Mouse (Mus musculus) testis, adult 2 months (tissue): ENCODE data around the gene Uxs1.

Source experiments
- CTCF ChIP-seq: fragments of 200-500 bp; IDR thresholded peaks from 2 replicates; pipeline ENCODE4 v1.5.1; 2012; ENCODE audit warnings: low read depth, mild to moderate bottlenecking, inconsistent platforms, low read length, moderate library complexity; ENCODE audit not compliant: control insufficient read depth, insufficient read depth, insufficient replicate concordance
- POLR2A ChIP-seq: fragments of 200-500 bp; IDR thresholded peaks from 2 replicates; pipeline ENCODE4 v1.6.1; 2012; ENCODE audit warnings: low read depth, mild to moderate bottlenecking, inconsistent platforms, low read length, moderate library complexity; ENCODE audit not compliant: control insufficient read depth

GRCm38 (mm10) chr1:43738519-43738894 lies 89.1 kb downstream of the Uxs1 start:
- TF ChIP-seq CTCF (no peak), POLR2A (no peak)
